Mouse (Mus musculus) limb, embryonic 15.5 days (tissue): ENCODE measurements at regions not wholly inside any gene's neighbourhood (a gene's known extent, or its start where the extent isn't known, plus 50 kb on each side); places are given as distances from the start of the nearest gene placed in this dataset.

Source experiments
- ATAC-seq: fragments of 200-750 bp; cut with Nextera tagmentation; 2 replicates; pipeline ENCODE4 v1.8.0; 2017; ENCODE audit warnings: low read depth, moderate TSS enrichment; ENCODE audit not compliant: insufficient number of reproducible peaks, low FRiP score, low TSS enrichment
- H3K27ac ChIP-seq: fragments of 300-500 bp; sonication (generic); 2 replicates; pipeline ENCODE4 v1.5.1; 2015; ENCODE audit warnings: moderate library complexity, mild to moderate bottlenecking, inconsistent platforms
- H3K27me3 ChIP-seq: fragments of 300-500 bp; sonication (generic); 2 replicates; pipeline ENCODE4 v1.6.1; 2015; ENCODE audit warnings: inconsistent platforms
- H3K36me3 ChIP-seq: fragments of 300-500 bp; sonication (generic); 2 replicates; pipeline ENCODE4 v1.6.1; 2015; ENCODE audit warnings: inconsistent platforms
- H3K4me1 ChIP-seq: fragments of 300-500 bp; sonication (generic); 2 replicates; pipeline ENCODE4 v1.6.1; 2015; ENCODE audit warnings: inconsistent platforms
- H3K4me2 ChIP-seq: fragments of 300-500 bp; sonication (generic); 2 replicates; pipeline ENCODE4 v1.6.1; 2015; ENCODE audit warnings: mild to moderate bottlenecking, inconsistent platforms
- H3K4me3 ChIP-seq: fragments of 300-500 bp; sonication (generic); 2 replicates; pipeline ENCODE4 v1.5.1; 2015; ENCODE audit warnings: mild to moderate bottlenecking, inconsistent platforms
- H3K9ac ChIP-seq: fragments of 300-500 bp; sonication (generic); 2 replicates; pipeline ENCODE4 v1.6.1; 2015; ENCODE audit warnings: inconsistent platforms
- H3K9me3 ChIP-seq: fragments of 300-500 bp; sonication (generic); 2 replicates; pipeline ENCODE4 v1.6.1; 2016; ENCODE audit warnings: inconsistent platforms
- WGBS: fragments of 180-500 bp; shearing (Covaris S2); methylation state at CpG from one replicate; pipeline ENCODE4 v1.1.7; 2015; 5-methylcytosine and 5-hydroxymethylcytosine counted together

GRCm38 (mm10) chr10:111097245-111097644 lies 67.3 kb upstream of the Osbpl8 start:
- ATAC-seq = no peak
- no peaks in the 10 kb centered on the region for H3K27me3 ChIP-seq
- no peak overlapping the region for H3K9ac ChIP-seq
- H3K9me3 ChIP-seq = no peaks in the 10 kb centered on the region
- 43% methylated on average over 5 of the region's 5 CpGs for WGBS
- no peak overlapping the region for H3K27ac ChIP-seq
- H3K4me1 ChIP-seq = no peaks in the 10 kb centered on the region; the same call in 1 of the 2 replicates
- no peaks in the 10 kb centered on the region for H3K36me3 ChIP-seq
- no peak overlapping the region for H3K4me2 ChIP-seq
- H3K4me3 ChIP-seq = no peak overlapping the region

GRCm38 (mm10) chr10:111096811-111097210 lies 67.7 kb upstream of the Osbpl8 start:
- Histone ChIP-seq H3K4me1 (no peaks in the 10 kb centered on the region; the same call in 1 of the 2 replicates), H3K4me3 (no peak overlapping the region), H3K9ac (no peak overlapping the region), H3K27me3 (no peaks in the 10 kb centered on the region), H3K4me2 (no peak overlapping the region), H3K27ac (no peak overlapping the region), H3K36me3 (no peaks in the 10 kb centered on the region), H3K9me3 (no peaks in the 10 kb centered on the region)
- no peak for ATAC-seq
- 80% methylated on average over 6 of the region's 6 CpGs for WGBS

- no peaks in the 10 kb centered on the region for H3K9me3 ChIP-seq
- ATAC-seq = no peak
- no peak overlapping the region for H3K4me2 ChIP-seq
- WGBS = 50% methylated on average over 9 of the region's 9 CpGs
- no peak overlapping the region for H3K9ac ChIP-seq
- H3K36me3 ChIP-seq = no peaks in the 10 kb centered on the region
- H3K4me1 ChIP-seq = no peaks in the 10 kb centered on the region; the same call in 1 of the 2 replicates
- H3K4me3 ChIP-seq = no peak overlapping the region
- no peak overlapping the region for H3K27ac ChIP-seq
- no peaks in the 10 kb centered on the region for H3K27me3 ChIP-seq
Observed at GRCm38 (mm10) chr10:111094405-111094804, 70.1 kb upstream of the Osbpl8 start.

- no peaks in the 10 kb centered on the region for H3K36me3 ChIP-seq
- H3K4me2 ChIP-seq = no peak overlapping the region
- H3K27ac ChIP-seq = no peak overlapping the region
- H3K27me3 ChIP-seq = no peaks in the 10 kb centered on the region
- H3K9ac ChIP-seq = no peak overlapping the region
- H3K9me3 ChIP-seq = no peaks in the 10 kb centered on the region
- no peak overlapping the region for H3K4me3 ChIP-seq
- no peak for ATAC-seq
- H3K4me1 ChIP-seq = no peaks in the 10 kb centered on the region; the same call in 1 of the 2 replicates
- 67% methylated on average over 5 of the region's 5 CpGs for WGBS
Observed at GRCm38 (mm10) chr10:111089382-111089781, 75.2 kb upstream of the Osbpl8 start.

- no peaks in the 10 kb centered on the region for H3K27me3 ChIP-seq
- H3K9ac ChIP-seq = no peak overlapping the region
- no peaks in the 10 kb centered on the region for H3K4me1 ChIP-seq
- H3K9me3 ChIP-seq = no peaks in the 10 kb centered on the region
- no peak overlapping the region for H3K27ac ChIP-seq
- 73% methylated on average over 8 of the region's 8 CpGs for WGBS
- no peak overlapping the region for H3K4me3 ChIP-seq
- ATAC-seq = no peak
- H3K36me3 ChIP-seq = no peaks in the 10 kb centered on the region
- no peak overlapping the region for H3K4me2 ChIP-seq
Observed at GRCm38 (mm10) chr10:111085561-111085960, 75.6 kb upstream of the Zdhhc17 start.

- no peaks in the 10 kb centered on the region for H3K36me3 ChIP-seq
- H3K4me3 ChIP-seq = no peak overlapping the region
- ATAC-seq = no peak
- no peaks in the 10 kb centered on the region for H3K27me3 ChIP-seq
- H3K27ac ChIP-seq = no peak overlapping the region
- no peaks in the 10 kb centered on the region for H3K9me3 ChIP-seq
- no peak overlapping the region for H3K9ac ChIP-seq
- 25% methylated on average over 4 of the region's 4 CpGs for WGBS
- no peaks in the 10 kb centered on the region for H3K4me1 ChIP-seq
- no peak overlapping the region for H3K4me2 ChIP-seq
Observed at GRCm38 (mm10) chr10:111084267-111084780, 74.4 kb upstream of the Zdhhc17 start.

- no peaks in the 10 kb centered on the region for H3K27me3 ChIP-seq
- 57% methylated on average over 2 of the region's 2 CpGs for WGBS
- no peaks in the 10 kb centered on the region for H3K9me3 ChIP-seq
- no peak overlapping the region for H3K9ac ChIP-seq
- no peak for ATAC-seq
- H3K4me3 ChIP-seq = no peak overlapping the region
- no peaks in the 10 kb centered on the region for H3K4me1 ChIP-seq
- no peak overlapping the region for H3K27ac ChIP-seq
- no peaks in the 10 kb centered on the region for H3K36me3 ChIP-seq
- H3K4me2 ChIP-seq = no peak overlapping the region
Observed at GRCm38 (mm10) chr10:111083861-111084260, 73.9 kb upstream of the Zdhhc17 start.

- no peak overlapping the region for H3K4me3 ChIP-seq
- 30% methylated on average over 4 of the region's 4 CpGs for WGBS
- ATAC-seq = no peak
Observed at GRCm38 (mm10) chr10:111083338-111083737, 73.4 kb upstream of the Zdhhc17 start.

GRCm38 (mm10) chr10:111080322-111080721 lies 70.4 kb upstream of the Zdhhc17 start:
- Histone ChIP-seq H3K4me2 (no peak overlapping the region), H3K9ac (no peak overlapping the region)
- WGBS = 43% methylated on average over 10 of the region's 10 CpGs

More at GRCm38 (mm10) chr10:111083338-111083737, 73.4 kb upstream of the Zdhhc17 start:
- no peak overlapping the region for H3K27ac ChIP-seq
- no peaks in the 10 kb centered on the region for H3K9me3 ChIP-seq
- H3K27me3 ChIP-seq = no peaks in the 10 kb centered on the region
- no peaks in the 10 kb centered on the region for H3K36me3 ChIP-seq
- H3K4me1 ChIP-seq = no peaks in the 10 kb centered on the region
- H3K9ac ChIP-seq = no peak overlapping the region
- no peak overlapping the region for H3K4me2 ChIP-seq

GRCm38 (mm10) chr10:111079051-111079450 lies 69.1 kb upstream of the Zdhhc17 start:
- ATAC-seq = no peak
- Histone ChIP-seq H3K36me3 (no peaks in the 10 kb centered on the region), H3K4me3 (no peak overlapping the region), H3K9ac (no peak overlapping the region), H3K4me1 (no peaks in the 10 kb centered on the region), H3K27me3 (no peaks in the 10 kb centered on the region), H3K9me3 (no peaks in the 10 kb centered on the region), H3K27ac (no peak overlapping the region), H3K4me2 (no peak overlapping the region)
- WGBS = 77% methylated on average over 6 of the region's 6 CpGs

More at GRCm38 (mm10) chr10:111080322-111080721, 70.4 kb upstream of the Zdhhc17 start:
- Histone ChIP-seq H3K36me3 (no peaks in the 10 kb centered on the region), H3K27ac (no peak overlapping the region), H3K9me3 (no peaks in the 10 kb centered on the region), H3K4me1 (no peaks in the 10 kb centered on the region), H3K27me3 (no peaks in the 10 kb centered on the region), H3K4me3 (no peak overlapping the region)
- no peak for ATAC-seq

GRCm38 (mm10) chr10:111077632-111078031 lies 67.7 kb upstream of the Zdhhc17 start:
- H3K4me2 ChIP-seq = no peak overlapping the region
- no peak for ATAC-seq
- no peaks in the 10 kb centered on the region for H3K27me3 ChIP-seq
- no peaks in the 10 kb centered on the region for H3K9me3 ChIP-seq
- H3K27ac ChIP-seq = no peak overlapping the region
- 90% methylated on average over 4 of the region's 4 CpGs for WGBS
- H3K9ac ChIP-seq = no peak overlapping the region
- H3K4me3 ChIP-seq = no peak overlapping the region
- H3K36me3 ChIP-seq = no peaks in the 10 kb centered on the region
- H3K4me1 ChIP-seq = no peaks in the 10 kb centered on the region

GRCm38 (mm10) chr10:111073851-111074430 lies 64.0 kb upstream of the Zdhhc17 start:
- Histone ChIP-seq H3K4me1 (no peaks in the 10 kb centered on the region), H3K36me3 (no peaks in the 10 kb centered on the region), H3K27me3 (no peaks in the 10 kb centered on the region), H3K27ac (no peak overlapping the region), H3K9me3 (no peaks in the 10 kb centered on the region), H3K9ac (no peak overlapping the region), H3K4me3 (no peak overlapping the region), H3K4me2 (no peak overlapping the region)
- 59% methylated on average over 5 of the region's 5 CpGs for WGBS
- no peak for ATAC-seq

- H3K4me1 ChIP-seq = no peaks in the 10 kb centered on the region
- no peak overlapping the region for H3K4me2 ChIP-seq
- 29% methylated on average over 14 of the region's 14 CpGs for WGBS
- no peak for ATAC-seq
- H3K9ac ChIP-seq = no peak overlapping the region
- no peaks in the 10 kb centered on the region for H3K9me3 ChIP-seq
- no peak overlapping the region for H3K4me3 ChIP-seq
- no peak overlapping the region for H3K27ac ChIP-seq
- no peaks in the 10 kb centered on the region for H3K27me3 ChIP-seq
- H3K36me3 ChIP-seq = no peaks in the 10 kb centered on the region
Observed at GRCm38 (mm10) chr10:111073262-111073661, 63.3 kb upstream of the Zdhhc17 start.
